Mouse (Mus musculus): ENCODE data around the gene Hnf1a.
A peak's percentile ranks its signal among the peaks of the same experiment; 100 is the strongest.

The Hnf1a gene

DNA sequence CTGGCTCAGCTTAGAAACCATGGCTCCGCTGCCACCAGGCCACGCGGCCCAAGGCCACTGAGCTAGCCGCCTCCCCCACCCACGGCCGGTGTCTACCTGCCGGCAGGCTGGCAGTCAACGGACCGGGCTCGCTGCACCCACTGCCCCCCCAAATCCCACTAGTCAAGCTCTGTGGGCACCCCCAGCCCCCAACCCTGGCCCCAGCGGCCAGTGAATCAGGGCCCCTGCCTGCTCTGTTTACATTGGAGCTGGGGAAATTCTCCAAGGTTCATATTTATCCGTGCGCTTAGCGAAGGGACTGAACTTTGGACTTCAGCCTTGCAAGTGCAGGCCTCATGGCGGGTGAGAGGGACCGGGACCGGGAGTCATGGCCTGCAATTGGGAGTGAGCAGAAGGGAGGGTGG lies at the start of gene Hnf1a:
Hnf1a (minus strand) TSS at position 271 of the 404 bp plus-strand sequence.
- DNase-seq (ENCODE audit: low spot score in 2 of 2), result no peak

- DNase-seq (ENCODE audit: low spot score in 2 of 2), result no peak
Observed at GRCm38 (mm10) chr5:115018813-115019212, 47.9 kb upstream of the Hnf1a start.

DNA sequence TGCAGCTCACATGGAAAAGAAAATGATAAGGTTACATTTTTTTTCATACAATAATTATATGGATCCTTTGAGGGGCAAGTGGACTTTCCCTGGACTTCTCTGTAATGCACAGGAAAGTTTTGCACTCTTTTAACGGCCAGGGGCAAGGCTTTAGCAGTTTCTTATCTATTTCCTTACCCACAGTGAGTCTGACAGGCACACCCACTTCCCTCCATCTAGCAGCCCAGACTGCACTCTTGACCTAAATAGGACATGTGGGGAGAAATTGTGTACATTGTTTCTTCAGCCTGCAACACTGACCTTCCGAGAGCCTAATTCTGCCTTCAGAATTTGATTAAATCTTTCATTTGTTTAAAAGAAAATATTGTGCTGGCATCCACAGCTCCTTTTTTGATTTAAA lies 47.4 kb upstream of the Hnf1a start:
- no peak for DNase-seq (ENCODE audit: low spot score in 2 of 2)

- no peak for DNase-seq (ENCODE audit: low spot score in 2 of 2)
Observed at GRCm38 (mm10) chr5:115015121-115015520, 44.2 kb upstream of the Hnf1a start.

DNA sequence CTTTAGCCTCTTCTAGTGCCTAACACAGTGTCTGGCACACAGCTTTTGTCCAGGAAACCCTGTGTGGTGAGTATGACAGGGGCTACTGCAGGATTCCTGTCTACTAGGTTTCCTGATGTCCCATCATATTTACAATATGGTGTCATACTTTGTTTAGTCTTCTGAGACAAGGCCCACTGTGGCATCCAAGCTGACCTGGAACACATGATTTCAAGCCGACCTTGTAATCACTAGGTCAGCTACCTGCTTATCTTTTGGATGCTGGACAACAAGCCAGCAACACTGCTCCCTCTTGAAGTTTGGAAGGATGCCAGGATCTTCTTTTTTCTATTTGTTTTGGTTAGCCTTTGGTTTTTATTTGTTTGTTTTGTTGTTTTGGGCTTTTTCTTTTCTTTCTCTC lies 43.7 kb upstream of the Hnf1a start:
- no peak for DNase-seq (ENCODE audit: low spot score in 2 of 2)

GRCm38 (mm10) chr5:115013436-115013835 lies 42.5 kb upstream of the Hnf1a start:
- DNase-seq (ENCODE audit: low spot score in 2 of 2), result no peak

DNA sequence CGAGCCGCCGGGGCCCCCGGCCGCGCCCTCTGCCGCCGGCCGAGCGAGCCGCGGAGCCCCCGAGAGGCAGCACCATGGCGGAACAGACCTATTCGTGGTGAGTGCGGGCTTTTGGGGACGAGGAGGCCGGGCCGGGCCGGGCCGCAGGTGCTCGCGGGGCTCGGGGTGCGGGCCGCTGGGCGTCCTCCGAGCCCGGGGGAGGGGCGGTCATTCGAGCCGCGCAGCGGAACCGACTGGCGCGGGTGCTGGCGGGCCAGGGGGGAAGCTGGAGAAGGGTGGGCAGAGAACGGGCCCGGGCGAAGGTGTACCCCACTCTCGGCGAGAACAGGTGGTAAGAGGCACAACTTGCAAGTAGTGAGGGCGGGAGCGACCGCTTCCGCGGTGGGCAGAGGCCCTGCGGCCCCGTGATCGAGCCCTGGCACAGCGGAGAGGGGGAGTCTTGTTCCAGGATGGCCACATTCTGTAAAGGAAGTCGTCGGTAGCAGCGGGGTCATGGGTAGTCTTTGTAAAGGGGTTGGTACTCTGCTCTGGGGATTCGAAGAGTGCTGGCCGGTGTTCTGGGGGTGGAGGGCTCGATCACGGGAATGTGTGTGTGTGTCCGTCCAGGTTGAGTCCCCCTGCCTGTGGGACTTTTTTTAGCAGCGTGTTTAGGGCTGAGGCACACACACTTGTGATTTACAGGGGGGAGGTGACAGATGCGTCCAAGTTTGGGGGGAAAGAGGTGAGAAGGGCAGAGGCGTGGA lies 40.8 kb upstream of the Hnf1a start:
- DNase-seq (ENCODE audit: low spot score in 2 of 2), result peak; percentile 49 to 55

DNA sequence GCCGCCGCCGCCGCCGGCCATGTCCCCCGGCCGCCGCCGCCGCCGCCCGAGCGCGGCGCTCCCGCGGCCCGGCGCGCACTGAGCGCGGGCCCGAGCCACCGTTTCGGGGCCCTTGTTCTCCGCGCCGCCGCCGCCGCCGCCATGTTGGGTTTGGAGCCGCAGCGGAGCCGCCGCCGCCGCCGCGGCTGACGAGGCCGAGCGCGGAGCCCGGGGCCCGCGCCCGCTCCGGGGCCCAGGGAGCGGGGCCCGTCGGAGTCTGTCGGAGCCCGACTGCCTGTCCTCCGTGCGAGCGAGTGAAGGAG lies 40.3 kb upstream of the Hnf1a start:
- no peak for DNase-seq (ENCODE audit: low spot score in 2 of 2)

GRCm38 (mm10) chr5:115010577-115011216 lies 39.8 kb upstream of the Hnf1a start, which contains the start of gene Sppl3:
Sppl3 (plus strand) TSS chr5:115011137.
- peak; percentile 92 to 98 for DNase-seq (ENCODE audit: low spot score in 2 of 2)

DNA sequence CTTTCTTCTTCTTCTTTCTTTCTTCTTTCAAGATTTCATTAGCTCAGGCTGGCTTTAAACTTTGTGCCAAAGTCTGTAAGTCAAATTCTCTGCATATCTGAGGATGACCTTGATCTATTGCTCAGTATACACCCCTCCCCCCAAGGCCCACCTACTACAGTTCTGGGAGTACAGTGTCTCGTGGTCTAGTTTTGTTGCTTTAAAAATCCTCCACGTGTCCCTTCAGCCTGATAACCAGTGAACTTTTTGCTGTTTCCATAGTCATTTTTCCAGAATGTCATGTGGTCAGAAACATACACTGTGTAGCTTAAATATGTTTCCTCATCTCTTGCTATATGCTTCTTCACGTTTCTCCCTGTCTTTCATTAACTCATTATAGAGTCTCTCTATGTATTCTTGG lies 39.1 kb upstream of the Hnf1a start:
- no peak for DNase-seq (ENCODE audit: low spot score in 2 of 2)

- no peak for DNase-seq (ENCODE audit: low spot score in 2 of 2)
Observed at GRCm38 (mm10) chr5:115009143-115009542, 38.2 kb upstream of the Hnf1a start.

DNA sequence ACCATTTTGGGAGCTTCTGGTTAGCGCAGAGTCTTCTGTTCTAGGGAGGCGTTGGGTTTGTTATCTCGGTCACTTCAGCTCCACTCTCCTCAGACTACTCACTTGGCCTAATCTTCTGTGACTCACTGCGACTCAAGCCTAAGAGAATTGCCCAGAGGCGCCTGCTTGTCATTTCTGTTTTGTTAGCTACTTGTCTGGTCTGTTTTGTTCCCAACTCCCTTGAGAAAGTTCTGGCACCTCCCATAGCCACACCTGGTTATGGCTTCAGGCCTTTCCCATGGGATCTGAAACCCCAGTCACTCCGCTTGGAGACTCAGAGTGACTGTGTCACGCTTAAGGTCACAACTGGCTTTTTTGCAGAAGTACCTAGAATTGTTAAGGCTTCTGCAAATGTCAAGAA lies 37.4 kb upstream of the Hnf1a start:
- no peak for DNase-seq (ENCODE audit: low spot score in 2 of 2)

DNA sequence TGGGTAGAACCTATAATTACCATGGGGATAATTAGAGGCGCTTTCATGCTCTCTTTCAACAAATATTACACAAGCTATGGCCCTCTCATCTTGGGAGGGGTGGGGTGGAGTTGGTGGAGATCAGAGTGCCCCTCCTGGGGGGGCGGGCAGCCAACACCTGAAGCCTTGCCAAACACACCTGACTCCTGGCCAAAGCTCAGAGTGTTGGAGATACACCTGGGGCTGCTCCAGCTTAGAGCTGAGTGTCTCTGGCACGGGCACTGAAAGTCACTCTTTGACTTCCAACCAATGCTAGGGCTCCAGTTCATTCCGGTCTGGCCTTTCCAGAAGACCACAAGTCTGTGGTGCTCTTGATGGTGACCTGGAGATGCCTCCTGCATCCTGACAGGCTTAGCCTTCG lies 36.9 kb upstream of the Hnf1a start:
- DNase-seq (ENCODE audit: low spot score in 2 of 2), result no peak

DNA sequence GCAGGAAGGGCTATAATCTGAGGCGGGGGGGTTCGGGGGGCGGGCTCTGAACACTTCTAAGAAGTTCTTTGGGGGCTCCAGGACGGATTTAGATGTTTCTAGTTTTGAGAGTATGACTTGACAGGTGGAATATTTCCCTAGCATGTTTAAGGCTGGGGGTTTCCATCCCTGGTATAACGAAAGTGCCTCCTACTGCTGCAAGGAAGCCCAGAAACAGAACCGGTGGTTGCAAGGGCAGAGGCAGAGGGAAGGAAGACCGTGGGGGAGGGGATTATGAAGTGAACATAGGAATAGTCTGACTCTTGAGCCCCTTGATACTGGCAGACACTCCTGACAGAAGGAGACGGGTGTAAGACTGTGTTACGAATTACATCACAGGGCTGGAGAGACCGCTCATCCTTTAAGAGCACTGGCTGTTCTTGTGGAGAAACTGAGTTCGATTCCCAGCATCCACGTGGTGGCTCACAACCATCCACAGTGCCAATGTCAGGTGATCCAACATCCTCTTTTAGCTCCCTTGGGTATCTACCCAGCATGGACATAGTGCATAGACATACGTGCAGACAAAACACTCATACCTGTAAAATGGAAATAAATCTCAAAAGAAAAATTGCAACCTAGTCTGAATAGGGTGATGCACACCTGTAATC lies 32.5 kb upstream of the Hnf1a start:
- no peak for DNase-seq (ENCODE audit: low spot score in 2 of 2)

GRCm38 (mm10) chr5:115002781-115003180 lies 31.9 kb upstream of the Hnf1a start:
- DNase-seq (ENCODE audit: low spot score in 2 of 2), result no peak

DNA sequence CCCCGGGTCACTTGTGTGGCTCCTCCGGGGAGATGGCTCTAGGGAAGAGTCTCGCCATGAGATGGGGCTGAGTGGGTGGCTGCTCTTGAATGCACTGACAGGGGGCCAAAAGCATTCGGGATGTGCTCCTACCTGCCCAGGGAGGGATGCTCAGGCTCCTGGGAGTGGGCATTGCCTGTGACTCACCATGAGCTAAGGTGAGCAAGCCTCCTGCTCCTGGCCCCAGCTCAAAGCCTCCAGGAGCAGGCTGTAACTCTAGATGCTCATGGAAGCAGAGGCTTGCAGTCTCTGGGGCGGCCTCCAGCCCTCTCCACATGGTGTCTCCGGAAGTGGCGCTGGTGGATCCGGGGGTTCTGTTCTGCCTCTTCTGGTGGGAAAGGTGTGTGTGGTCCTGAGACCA lies 30.6 kb upstream of the Hnf1a start:
- DNase-seq (ENCODE audit: low spot score in 2 of 2), result no peak

DNA sequence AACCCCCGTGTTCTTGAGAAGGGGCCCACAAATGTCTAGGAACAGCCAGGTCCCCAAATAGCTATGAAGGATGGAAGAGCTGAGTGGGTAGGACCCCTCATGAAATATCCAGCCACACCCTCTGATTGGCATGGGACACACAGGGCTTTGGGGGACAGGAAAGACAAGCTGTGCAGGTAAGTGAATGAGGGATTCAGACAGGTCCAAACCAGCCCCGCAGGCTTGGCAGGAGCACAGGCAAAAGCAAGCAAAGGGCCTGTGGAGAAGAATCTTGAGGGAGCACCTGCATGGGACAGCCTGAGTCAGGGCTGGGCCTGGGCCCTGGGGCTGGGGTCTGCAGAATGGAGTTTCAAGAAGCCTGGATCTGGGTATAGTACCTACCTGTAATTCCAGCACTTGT lies 29.6 kb upstream of the Hnf1a start:
- no peak for DNase-seq (ENCODE audit: low spot score in 2 of 2)

- no peak for DNase-seq (ENCODE audit: low spot score in 2 of 2)
Observed at GRCm38 (mm10) chr5:114997327-114997726, 26.4 kb upstream of the Hnf1a start.

DNA sequence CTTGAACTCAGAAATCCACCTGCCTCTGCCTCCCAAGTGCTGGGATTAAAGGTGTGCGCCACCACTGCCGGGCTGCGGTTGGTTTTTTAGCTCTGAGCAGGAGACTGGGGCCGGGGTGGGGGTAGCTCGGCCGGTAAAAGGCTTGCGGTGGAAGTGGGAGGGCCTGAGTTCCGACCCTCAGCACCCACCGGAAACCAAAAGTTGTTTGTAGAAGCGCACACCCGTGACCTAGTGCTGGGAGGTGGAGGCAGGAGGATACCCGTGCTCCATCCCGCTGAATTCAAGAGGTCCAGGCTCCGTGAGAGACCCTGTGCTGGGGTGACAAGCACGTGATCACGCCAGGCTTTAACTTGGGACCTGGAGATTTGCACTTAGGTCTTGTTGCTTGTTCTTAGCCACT lies 25.6 kb upstream of the Hnf1a start:
- DNase-seq (ENCODE audit: low spot score in 2 of 2), result no peak

DNA sequence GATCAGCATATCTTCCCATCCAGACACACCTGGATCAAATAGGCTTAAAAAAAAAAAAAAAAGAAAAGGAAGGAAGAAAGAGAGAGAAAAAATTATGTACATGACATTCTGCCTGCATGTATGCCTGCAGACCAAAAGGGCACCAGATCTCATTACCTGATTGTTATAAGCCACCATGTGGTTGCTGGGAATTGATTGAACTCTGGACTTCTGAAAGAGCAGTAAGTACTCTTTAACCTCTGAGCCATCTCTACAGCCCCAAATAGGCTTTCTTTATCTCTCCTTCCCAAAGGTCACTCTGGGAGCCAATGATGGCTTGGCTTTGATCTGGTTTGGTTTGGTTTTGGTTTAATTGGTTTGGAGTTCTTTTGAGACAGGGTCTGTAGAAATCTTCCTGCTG lies 14.2 kb upstream of the Hnf1a start:
- DNase-seq (ENCODE audit: low spot score in 2 of 2), result no peak

GRCm38 (mm10) chr5:114982001-114982400 lies 11.1 kb upstream of the Hnf1a start:
- DNase-seq (ENCODE audit: low spot score in 2 of 2), result no peak

- no peak for DNase-seq (ENCODE audit: low spot score in 2 of 2)
Observed at GRCm38 (mm10) chr5:114980122-114980748, 9.3 kb upstream of the Hnf1a start.
